ENCODE assay signal across 19 mouse cellular contexts in the genomic region with DNA sequence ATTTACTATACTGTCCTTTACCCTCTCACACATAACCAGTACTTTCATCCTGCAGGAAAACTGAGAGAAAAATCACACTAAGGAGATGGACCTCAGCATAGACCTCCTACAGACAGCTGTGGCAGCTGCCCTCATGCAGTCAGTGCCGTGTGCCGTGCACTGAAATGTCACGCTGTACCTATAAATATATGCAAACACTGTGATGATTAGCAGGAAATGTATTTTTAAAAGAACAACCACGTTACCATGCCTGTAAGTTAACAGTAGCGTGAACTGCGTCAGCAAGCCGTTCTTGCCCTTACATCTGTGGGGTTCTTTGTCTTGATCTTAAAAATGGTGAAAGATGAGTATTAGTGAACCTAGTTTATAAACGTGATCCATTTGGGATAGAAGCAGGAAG. TPM values are rescaled to one million over a fixed set of nuclear protein-coding genes. Genes with fewer than 3 reads are reported as not detected.
DNase-seq lines count a peak whose midpoint lies in the region.
"Had no signal": no experiment of that assay in that cellular context is flagged by ENCODE, and none has a peak within 500 bp of the region (broad histone marks: within the 10 kb centered on the region; RNA-seq: fewer than 3 reads in every experiment).

No protein-coding gene starts in this region.

- H3K27me3 ChIP-seq in splenic B cell, adult 2 months (ENCODE audit: control insufficient read depth, insufficient read depth, low read length, poor library complexity, severe bottlenecking) = no peaks in the 10 kb centered on the region
- H3K27me3 ChIP-seq: embryonic facial prominence, embryonic 12.5 days; forebrain, embryonic 13.5 days; forebrain, embryonic 15.5 days had no signal

- no peaks in the 10 kb centered on the region for H3K36me3 ChIP-seq in splenic B cell, adult 2 months (ENCODE audit: control insufficient read depth, insufficient read depth, low read length, poor library complexity, severe bottlenecking)

- peak; percentile 32 to 42 for DNase-seq in spleen, postnatal 36 days (ENCODE audit: low spot score in 2 of 2)
- no peak for DNase-seq in spleen, adult 18-20 months
- DNase-seq in B cell, adult 2 months = peak; percentile 54 to 57
- peak; percentile 80 for DNase-seq in splenic B cell, adult 2 months (ENCODE audit: low read depth, low spot score)
- DNase-seq in left cerebral cortex, postnatal 4 days = no peak
- no peak for DNase-seq in heart, adult 18-20 months
- DNase-seq: adrenal gland, adult 2 months; adrenal gland, postnatal 10 days; adrenal gland, postnatal 25 days; cerebellum, adult 11 months; cerebellum, adult 18-20 months; cerebellum, adult 8-10 months; cerebellum, adult 9-11 months; cerebellum, postnatal 14 days; forebrain, postnatal 0 days had no signal

- intact Hi-C loops in left cerebral cortex, postnatal 4 days (cut with DNase I) = no loop called here

RNA-seq across cellular contexts. Expression of gene B3gnt7, which starts 49.2 kb away (rescaled TPM):
- 10 to 100 TPM; 10.0 to 10.6 TPM for total RNA-seq in left cerebral cortex, postnatal 4 days (2021)
- under 1 TPM; 0.42 to 0.75 TPM for total RNA-seq in heart, adult 18-20 months (2021)
- total RNA-seq: MEL had no signal

Comparison
In these comparisons a context has a peak if more than half of its experiments do, and no peak if none do; other contexts are left out.
1. DNase-seq: peak in spleen, postnatal 36 days (2 of 2), B cell, adult 2 months (2 of 2) and splenic B cell, adult 2 months (single experiment); none in spleen, adult 18-20 months (0 of 2), left cerebral cortex, postnatal 4 days (single experiment) and heart, adult 18-20 months (0 of 2).
2. RNA of gene B3gnt7, which starts 49.2 kb away (total RNA-seq): 10.0 to 10.6 TPM in left cerebral cortex, postnatal 4 days; 0.42 to 0.75 TPM in heart, adult 18-20 months; every median in the first group is over 4 times any median in the second.